Mouse (Mus musculus) liver, embryonic 14.5 days (tissue): ENCODE results near the gene Snrpa1.

Experiments used
- CTCF ChIP-seq: IDR thresholded peaks from 2 replicates; pipeline ENCODE4 v1.5.1; 2016; ENCODE audit warnings: antibody characterized with exemption, low read depth, control low read depth
- EP300 ChIP-seq: IDR thresholded peaks from 2 replicates; pipeline ENCODE4 v1.6.1; 2016; ENCODE audit warnings: antibody characterized with exemption, low read depth

- TF ChIP-seq CTCF (no peak), EP300 (no peak)
Measured at GRCm38 (mm10) chr7:66118046-66118445, 59.2 kb downstream of the Snrpa1 start.
